Mouse (Mus musculus) heart, adult 2 months (tissue): ENCODE measurements at regions not wholly inside any gene's neighbourhood (a gene's known extent, or its start where the extent isn't known, plus 50 kb on each side); places are given as distances from the start of the nearest gene placed in this dataset.

ENCODE experiments used
- CTCF ChIP-seq: fragments of 200-600 bp; IDR thresholded peaks from 2 replicates; pipeline ENCODE4 v1.8.1; 2022; ENCODE audit warnings: antibody characterized with exemption, mild to moderate bottlenecking, moderate library complexity
- EP300 ChIP-seq: fragments of 200-500 bp; IDR thresholded peaks from 2 replicates; pipeline ENCODE4 v1.6.1; 2011; ENCODE audit warnings: low read depth, low read length, control low read depth; ENCODE audit not compliant: insufficient read depth
- POLR2A ChIP-seq: fragments of 200-500 bp; IDR thresholded peaks from 2 replicates; pipeline ENCODE4 v1.6.1; 2011; ENCODE audit warnings: mild to moderate bottlenecking, low read depth, low read length, control low read depth; ENCODE audit not compliant: insufficient read depth

- TF ChIP-seq EP300 = no peak
- TF ChIP-seq CTCF = no peak
- no peak for TF ChIP-seq POLR2A
Measured at GRCm38 (mm10) chr15:103093655-103094054, 73.2 kb downstream of the Smug1 start.
